Mouse (Mus musculus): ENCODE results near the gene Elovl6. TPM values are rescaled to one million over a fixed set of nuclear protein-coding genes. Genes with fewer than 3 reads are reported as not detected.

The Elovl6 gene
- polyA plus RNA-seq, 1 experiment from 2014 or later: 24.4 TPM

- H3K36me3 ChIP-seq (ENCODE audit: control insufficient read depth, insufficient read depth, low read length): 0 out of 2 replicates have a peak, but pooled peaks cover 8% of the 10 kb centered on the region
- no peaks in the 10 kb centered on the region for H3K27me3 ChIP-seq (replicated peaks; ENCODE audit: control insufficient read depth, insufficient read depth, low read length)
- no peak overlapping the region for H3K27ac ChIP-seq (ENCODE audit: low read depth, low read length)
- ATAC-seq: no peak
- no peak overlapping the region for H3K4me3 ChIP-seq (ENCODE audit: low read depth, low read length)
- DNase-seq (ENCODE audit: low spot score): no peak
- no peaks in the 10 kb centered on the region for H3K4me1 ChIP-seq (ENCODE audit: control insufficient read depth, insufficient read depth, low read length)
- no peak overlapping the region for H3K4me2 ChIP-seq (ENCODE audit: low read length)
- 82% methylated on average over 7 of the region's 7 CpGs for WGBS
- no peak overlapping the region for H3K9ac ChIP-seq (ENCODE audit: low read length)
- H3K9me3 ChIP-seq (replicated peaks; ENCODE audit: control insufficient read depth, low read length): no peaks in the 10 kb centered on the region
Observed at GRCm38 (mm10) chr3:129557566-129557965, 25.4 kb downstream of the Elovl6 start.

- Histone ChIP-seq H3K9ac (ENCODE audit: low read length) (no peak overlapping the region), H3K4me2 (ENCODE audit: low read length) (no peak overlapping the region), H3K4me1 (ENCODE audit: control insufficient read depth, insufficient read depth, low read length) (no peaks in the 10 kb centered on the region), H3K27ac (ENCODE audit: low read depth, low read length) (no peak overlapping the region), H3K9me3 (replicated peaks; ENCODE audit: control insufficient read depth, low read length) (no peaks in the 10 kb centered on the region), H3K36me3 (ENCODE audit: control insufficient read depth, insufficient read depth, low read length) (0 out of 2 replicates have a peak, but pooled peaks cover 8% of the 10 kb centered on the region), H3K4me3 (ENCODE audit: low read depth, low read length) (no peak overlapping the region), H3K27me3 (replicated peaks; ENCODE audit: control insufficient read depth, insufficient read depth, low read length) (no peaks in the 10 kb centered on the region)
- 84% methylated on average over 22 of the region's 22 CpGs for WGBS
- no peak for ATAC-seq
- DNase-seq (ENCODE audit: low spot score): no peak
Observed at GRCm38 (mm10) chr3:129558016-129558955, 26.1 kb downstream of the Elovl6 start.

GRCm38 (mm10) chr3:129560068-129560467, 27.9 kb downstream of the Elovl6 start:
- ATAC-seq: no peak

GRCm38 (mm10) chr3:129561011-129561410, 28.9 kb downstream of the Elovl6 start:
- H3K9ac ChIP-seq (ENCODE audit: low read length): no peak overlapping the region
- 88% methylated on average over 10 of the region's 10 CpGs for WGBS
- H3K36me3 ChIP-seq (ENCODE audit: control insufficient read depth, insufficient read depth, low read length): 0 out of 2 replicates have a peak, but pooled peaks cover 8% of the 10 kb centered on the region
- H3K4me1 ChIP-seq (ENCODE audit: control insufficient read depth, insufficient read depth, low read length): no peaks in the 10 kb centered on the region
- H3K4me3 ChIP-seq (ENCODE audit: low read depth, low read length): no peak overlapping the region
- no peaks in the 10 kb centered on the region for H3K27me3 ChIP-seq (replicated peaks; ENCODE audit: control insufficient read depth, insufficient read depth, low read length)
- no peak for DNase-seq (ENCODE audit: low spot score)
- H3K4me2 ChIP-seq (ENCODE audit: low read length): no peak overlapping the region
- H3K27ac ChIP-seq (ENCODE audit: low read depth, low read length): no peak overlapping the region
- ATAC-seq: no peak
- no peaks in the 10 kb centered on the region for H3K9me3 ChIP-seq (replicated peaks; ENCODE audit: control insufficient read depth, low read length)

More at GRCm38 (mm10) chr3:129560068-129560467, 27.9 kb downstream of the Elovl6 start:
- Histone ChIP-seq H3K4me2 (ENCODE audit: low read length) (no peak overlapping the region), H3K9ac (ENCODE audit: low read length) (no peak overlapping the region), H3K4me1 (ENCODE audit: control insufficient read depth, insufficient read depth, low read length) (no peaks in the 10 kb centered on the region), H3K27ac (ENCODE audit: low read depth, low read length) (no peak overlapping the region), H3K9me3 (replicated peaks; ENCODE audit: control insufficient read depth, low read length) (no peaks in the 10 kb centered on the region), H3K36me3 (ENCODE audit: control insufficient read depth, insufficient read depth, low read length) (0 out of 2 replicates have a peak, but pooled peaks cover 8% of the 10 kb centered on the region), H3K4me3 (ENCODE audit: low read depth, low read length) (no peak overlapping the region), H3K27me3 (replicated peaks; ENCODE audit: control insufficient read depth, insufficient read depth, low read length) (no peaks in the 10 kb centered on the region)
- 87% methylated on average over 9 of the region's 9 CpGs for WGBS
- no peak for DNase-seq (ENCODE audit: low spot score)

- no peak overlapping the region for H3K4me2 ChIP-seq (ENCODE audit: low read length)
- no peaks in the 10 kb centered on the region for H3K9me3 ChIP-seq (replicated peaks; ENCODE audit: control insufficient read depth, low read length)
- ATAC-seq: no peak
- DNase-seq (ENCODE audit: low spot score): no peak
- no peak overlapping the region for H3K9ac ChIP-seq (ENCODE audit: low read length)
- H3K4me1 ChIP-seq (ENCODE audit: control insufficient read depth, insufficient read depth, low read length): no peaks in the 10 kb centered on the region
- 0 out of 2 replicates have a peak, but pooled peaks cover 8% of the 10 kb centered on the region for H3K36me3 ChIP-seq (ENCODE audit: control insufficient read depth, insufficient read depth, low read length)
- H3K27me3 ChIP-seq (replicated peaks; ENCODE audit: control insufficient read depth, insufficient read depth, low read length): no peaks in the 10 kb centered on the region
- WGBS: 98% methylated on average over 2 of the region's 2 CpGs
- H3K27ac ChIP-seq (ENCODE audit: low read depth, low read length): no peak overlapping the region
- no peak overlapping the region for H3K4me3 ChIP-seq (ENCODE audit: low read depth, low read length)
Observed at GRCm38 (mm10) chr3:129561853-129562252, 29.7 kb downstream of the Elovl6 start.

GRCm38 (mm10) chr3:129562411-129562810, 30.3 kb downstream of the Elovl6 start:
- H3K4me1 ChIP-seq (ENCODE audit: control insufficient read depth, insufficient read depth, low read length): no peaks in the 10 kb centered on the region
- WGBS: 94% methylated on average over 4 of the region's 4 CpGs
- no peak overlapping the region for H3K9ac ChIP-seq (ENCODE audit: low read length)
- ATAC-seq (no peak), DNase-seq (ENCODE audit: low spot score) (no peak)
- H3K27me3 ChIP-seq (replicated peaks; ENCODE audit: control insufficient read depth, insufficient read depth, low read length): no peaks in the 10 kb centered on the region
- no peak overlapping the region for H3K4me3 ChIP-seq (ENCODE audit: low read depth, low read length)
- H3K9me3 ChIP-seq (replicated peaks; ENCODE audit: control insufficient read depth, low read length): no peaks in the 10 kb centered on the region
- H3K36me3 ChIP-seq (ENCODE audit: control insufficient read depth, insufficient read depth, low read length): 0 out of 2 replicates have a peak, but pooled peaks cover 8% of the 10 kb centered on the region
- no peak overlapping the region for H3K4me2 ChIP-seq (ENCODE audit: low read length)
- no peak overlapping the region for H3K27ac ChIP-seq (ENCODE audit: low read depth, low read length)

GRCm38 (mm10) chr3:129563807-129564206, 31.7 kb downstream of the Elovl6 start:
- DNase-seq (ENCODE audit: low spot score) (no peak), ATAC-seq (no peak)
- no peaks in the 10 kb centered on the region for H3K4me1 ChIP-seq (ENCODE audit: control insufficient read depth, insufficient read depth, low read length)
- WGBS: 90% methylated on average over 4 of the region's 4 CpGs
- H3K4me3 ChIP-seq (ENCODE audit: low read depth, low read length): no peak overlapping the region
- no peaks in the 10 kb centered on the region for H3K27me3 ChIP-seq (replicated peaks; ENCODE audit: control insufficient read depth, insufficient read depth, low read length)
- 0 out of 2 replicates have a peak, but pooled peaks cover 8% of the 10 kb centered on the region for H3K36me3 ChIP-seq (ENCODE audit: control insufficient read depth, insufficient read depth, low read length)
- H3K9ac ChIP-seq (ENCODE audit: low read length): no peak overlapping the region
- no peaks in the 10 kb centered on the region for H3K9me3 ChIP-seq (replicated peaks; ENCODE audit: control insufficient read depth, low read length)
- H3K27ac ChIP-seq (ENCODE audit: low read depth, low read length): no peak overlapping the region
- H3K4me2 ChIP-seq (ENCODE audit: low read length): no peak overlapping the region

GRCm38 (mm10) chr3:129564852-129565251, 32.7 kb downstream of the Elovl6 start:
- Histone ChIP-seq H3K9me3 (replicated peaks; ENCODE audit: control insufficient read depth, low read length) (no peaks in the 10 kb centered on the region), H3K27ac (ENCODE audit: low read depth, low read length) (no peak overlapping the region), H3K4me2 (ENCODE audit: low read length) (no peak overlapping the region), H3K4me3 (ENCODE audit: low read depth, low read length) (no peak overlapping the region), H3K9ac (ENCODE audit: low read length) (no peak overlapping the region), H3K27me3 (replicated peaks; ENCODE audit: control insufficient read depth, insufficient read depth, low read length) (no peaks in the 10 kb centered on the region), H3K4me1 (ENCODE audit: control insufficient read depth, insufficient read depth, low read length) (no peaks in the 10 kb centered on the region), H3K36me3 (ENCODE audit: control insufficient read depth, insufficient read depth, low read length) (0 out of 2 replicates have a peak, but pooled peaks cover 5% of the 10 kb centered on the region)
- ATAC-seq (no peak), DNase-seq (ENCODE audit: low spot score) (no peak)
- 92% methylated on average over 2 of the region's 2 CpGs for WGBS

GRCm38 (mm10) chr3:129565458-129565857, 33.3 kb downstream of the Elovl6 start:
- no peaks in the 10 kb centered on the region for H3K4me1 ChIP-seq (ENCODE audit: control insufficient read depth, insufficient read depth, low read length)
- no peak overlapping the region for H3K27ac ChIP-seq (ENCODE audit: low read depth, low read length)
- no peak overlapping the region for H3K4me3 ChIP-seq (ENCODE audit: low read depth, low read length)
- H3K27me3 ChIP-seq (replicated peaks; ENCODE audit: control insufficient read depth, insufficient read depth, low read length): no peaks in the 10 kb centered on the region
- 0 out of 2 replicates have a peak, but pooled peaks cover 5% of the 10 kb centered on the region for H3K36me3 ChIP-seq (ENCODE audit: control insufficient read depth, insufficient read depth, low read length)
- 93% methylated on average over 8 of the region's 8 CpGs for WGBS
- no peak overlapping the region for H3K4me2 ChIP-seq (ENCODE audit: low read length)
- no peak overlapping the region for H3K9ac ChIP-seq (ENCODE audit: low read length)
- H3K9me3 ChIP-seq (replicated peaks; ENCODE audit: control insufficient read depth, low read length): no peaks in the 10 kb centered on the region
- ATAC-seq: no peak
- no peak for DNase-seq (ENCODE audit: low spot score)

Measured in forebrain, embryonic 14.5 days (tissue).